In genomic region chr8:69272435-69272834, GRCm38 (mm10) we compare ENCODE assay signal across 26 mouse cellular contexts. TPM values are rescaled to one million over a fixed set of nuclear protein-coding genes. Genes with fewer than 3 reads are reported as not detected.
DNase-seq lines count a peak whose midpoint lies in the region; ATAC-seq and TF ChIP-seq lines count a peak whose summit lies in the region.
"Had no signal": no experiment of that assay in that cellular context is flagged by ENCODE, and none has a peak within 500 bp of the region (broad histone marks: within the 10 kb centered on the region; RNA-seq: fewer than 3 reads in every experiment).

No protein-coding gene starts in this region.

- ATAC-seq in midbrain, embryonic 11.5 days (ENCODE audit: low FRiP score), result no peak
- no peak for ATAC-seq in midbrain, postnatal 0 days (ENCODE audit: low FRiP score)
- ATAC-seq: activated CD4-positive, CD25-positive, alpha-beta regulatory T cell, adult 4 months; forebrain, embryonic 14.5 days; forebrain, postnatal 0 days; hindbrain, embryonic 16.5 days; inflammation-experienced regulatory T-cells, adult 6 months; intestine, embryonic 16.5 days had no signal

- no peak overlapping the region for H3K4me3 ChIP-seq in midbrain, embryonic 11.5 days (ENCODE audit: low read depth, low read length)
- H3K4me3 ChIP-seq in midbrain, postnatal 0 days (ENCODE audit: low read depth, low read length), result no peak overlapping the region
- peak overlapping the region; percentile 49 to 78 (median 63) for H3K4me3 ChIP-seq in CH12.LX (replicated peaks in 1 of 3; ENCODE audit: low read depth in 2 of 3, low read length in 2 of 3, poor library complexity in 1 of 3)
- H3K4me3 ChIP-seq: embryonic facial prominence, embryonic 15.5 days; gastrocnemius, adult 2 months; hindbrain, embryonic 10.5 days; hindbrain, embryonic 13.5 days had no signal

- H3K79me2 ChIP-seq in CH12.LX (replicated peaks; ENCODE audit: control insufficient read depth, extremely low read depth, insufficient read depth, poor library complexity, severe bottlenecking), result peaks cover 55% of the 10 kb centered on the region

- H3K4me2 ChIP-seq in midbrain, embryonic 11.5 days, result no peak overlapping the region
- no peak overlapping the region for H3K4me2 ChIP-seq in midbrain, postnatal 0 days (ENCODE audit: low read depth, low read length, poor library complexity, severe bottlenecking)
- peak overlapping the region; percentile 76 for H3K4me2 ChIP-seq in CH12.LX (ENCODE audit: insufficient read depth, low read depth, poor library complexity, severe bottlenecking)
- H3K4me2 ChIP-seq: embryonic facial prominence, embryonic 15.5 days; heart, embryonic 11.5 days had no signal

- H3K27ac ChIP-seq in midbrain, embryonic 11.5 days (ENCODE audit: low read depth, low read length), result no peak overlapping the region
- no peak overlapping the region for H3K27ac ChIP-seq in midbrain, postnatal 0 days (ENCODE audit: low read depth, low read length)
- peak overlapping the region; percentile 88 for H3K27ac ChIP-seq in CH12.LX (ENCODE audit: insufficient read depth, low read depth)
- H3K27ac ChIP-seq: embryonic facial prominence, embryonic 12.5 days; embryonic facial prominence, embryonic 15.5 days; gastrocnemius, adult 2 months; hindbrain, embryonic 10.5 days; hindbrain, embryonic 13.5 days had no signal

- WGBS in midbrain, embryonic 11.5 days, result 93% methylated on average over 6 of the region's 6 CpGs
- WGBS in midbrain, postnatal 0 days, result 94% methylated on average over 6 of the region's 6 CpGs

- dilution Hi-C loops in CH12.LX (cut with MboI; ENCODE audit: extremely low pct_ligation_motif_present, extremely low pct_unique_long_range_greater_than_20kb, low sequenced_read_pairs), result no loop called here

- TF ChIP-seq RAD21 in CH12.LX (IDR thresholded peaks at IDR 0.05; ENCODE audit: low read depth, low read length), result no peak; the same call in 1 of the 2 replicates

- no peak overlapping the region for H3K9ac ChIP-seq in midbrain, embryonic 11.5 days (ENCODE audit: low read length)
- H3K9ac ChIP-seq in midbrain, postnatal 0 days (replicated peaks; ENCODE audit: low read length, poor library complexity, severe bottlenecking), result no peak overlapping the region
- H3K9ac ChIP-seq in CH12.LX (ENCODE audit: insufficient read depth, low read depth), result peak overlapping the region; percentile 28; the same call in 1 of the 2 replicates
- H3K9ac ChIP-seq: embryonic facial prominence, embryonic 12.5 days; embryonic facial prominence, embryonic 15.5 days; hindbrain, embryonic 13.5 days had no signal

- no peak for TF ChIP-seq CTCF in midbrain, postnatal 0 days (IDR thresholded peaks at IDR 0.05)
- no peak for TF ChIP-seq CTCF in CH12.LX (conservative IDR thresholded peaks at IDR 0.05 in 1 of 2, IDR thresholded peaks at IDR 0.05 in 1 of 2; ENCODE audit: low read depth in 2 of 2, low read length in 2 of 2)

- H3K4me1 ChIP-seq in midbrain, embryonic 11.5 days (ENCODE audit: control insufficient read depth, insufficient read depth, low read length), result peaks cover 2% of the 10 kb centered on the region; the same call in 1 of the 2 replicates
- no peaks in the 10 kb centered on the region for H3K4me1 ChIP-seq in midbrain, postnatal 0 days (ENCODE audit: insufficient read depth, low read length)
- peaks cover 10 to 42% of the 10 kb centered on the region in 2 experiments for H3K4me1 ChIP-seq in CH12.LX (ENCODE audit: control insufficient read depth in 1 of 2, insufficient read depth in 2 of 2)
- H3K4me1 ChIP-seq: embryonic facial prominence, embryonic 12.5 days had no signal

- DNase-seq in midbrain, embryonic 11.5 days (ENCODE audit: low spot score, missing footprints), result peak; percentile 60
- no peak for DNase-seq in midbrain, postnatal 0 days (ENCODE audit: low spot score)
- peak; percentile 64 for DNase-seq in A20 (ENCODE audit: low read depth, low spot score)
- peak; percentile 74 for DNase-seq in CH12.LX (ENCODE audit: extremely low read depth)
- no peak for DNase-seq in adrenal gland, adult 18-20 months (ENCODE audit: low spot score in 2 of 2)
- DNase-seq in Muller cell, postnatal 12 days (ENCODE audit: inconsistent ontology term), result no peak
- DNase-seq: adrenal gland, postnatal 10 days; B cell, adult 2 months; cerebellum, adult 11 months; cerebellum, adult 2 months; cerebellum, adult 9-11 months; cerebellum, postnatal 25 days; forebrain, postnatal 0 days; gastrocnemius, adult 2 months; gastrocnemius, postnatal 14 days; heart, adult 11 months had no signal

- peaks cover 5% of the 10 kb centered on the region; the same call in 1 of the 2 replicates for H3K36me3 ChIP-seq in midbrain, embryonic 11.5 days (ENCODE audit: control insufficient read depth, insufficient read depth, low read length)
- no peaks in the 10 kb centered on the region for H3K36me3 ChIP-seq in midbrain, postnatal 0 days (ENCODE audit: insufficient read depth, low read length)
- peaks cover 27 to 38% of the 10 kb centered on the region in 2 experiments for H3K36me3 ChIP-seq in CH12.LX (replicated peaks in 1 of 2; ENCODE audit: control insufficient read depth in 1 of 2, insufficient read depth in 1 of 2, low read length in 1 of 2)
- H3K36me3 ChIP-seq: embryonic facial prominence, embryonic 15.5 days had no signal

- in situ Hi-C loops in CH12.LX (cut with MboI; ENCODE audit: low pct_ligation_motif_present, low pct_unique_long_range_greater_than_20kb, low sequenced_read_pairs), result no loop called here

- TF ChIP-seq POLR2A in CH12.LX (IDR thresholded peaks at IDR 0.05; ENCODE audit: low read depth, low read length), result no peak

- no peaks in the 10 kb centered on the region for H3K27me3 ChIP-seq in midbrain, embryonic 11.5 days (ENCODE audit: control insufficient read depth, insufficient read depth, low read length)
- no peaks in the 10 kb centered on the region for H3K27me3 ChIP-seq in midbrain, postnatal 0 days (ENCODE audit: insufficient read depth, low read length)
- H3K27me3 ChIP-seq in CH12.LX (replicated peaks), result no peaks in the 10 kb centered on the region
- H3K27me3 ChIP-seq: embryonic facial prominence, embryonic 12.5 days; embryonic facial prominence, embryonic 15.5 days; hindbrain, embryonic 13.5 days had no signal

- peak; percentile 78 for TF ChIP-seq EP300 in CH12.LX (IDR thresholded peaks at IDR 0.05; ENCODE audit: low read length)

- H3K9me3 ChIP-seq in midbrain, embryonic 11.5 days (ENCODE audit: control insufficient read depth, low read length), result peaks cover 2% of the 10 kb centered on the region; the same call in 1 of the 2 replicates
- H3K9me3 ChIP-seq in midbrain, postnatal 0 days (ENCODE audit: low read length), result peaks cover 20% of the 10 kb centered on the region; the same call in 1 of the 2 replicates
- H3K9me3 ChIP-seq in CH12.LX (replicated peaks; ENCODE audit: low read length), result peaks cover 24% of the 10 kb centered on the region
- H3K9me3 ChIP-seq: embryonic facial prominence, embryonic 15.5 days had no signal

TF ChIP-seq in CH12.LX, 34 proteins besides CTCF, POLR2A, EP300 and RAD21 (continues in another document):
- peak; percentile 92 for TF ChIP-seq MXI1 (IDR thresholded peaks at IDR 0.05; ENCODE audit: low read depth, low read length)
- peak; percentile 89 for TF ChIP-seq MAFK (IDR thresholded peaks at IDR 0.05; ENCODE audit: insufficient replicate concordance, low read length)
- peak; percentile 81 for TF ChIP-seq MEF2A (IDR thresholded peaks at IDR 0.05; ENCODE audit: borderline replicate concordance, low read depth, low read length)
- 0 out of 2 replicates have a peak, but pooled peaks have one; percentile 18 for TF ChIP-seq MAZ (IDR thresholded peaks at IDR 0.05; ENCODE audit: low read depth, low read length)
- TF ChIP-seq MAX (IDR thresholded peaks at IDR 0.05; ENCODE audit: low read length), result peak; percentile 59; the same call in 1 of the 2 replicates
- TF ChIP-seq IRF4 (IDR thresholded peaks at IDR 0.05; ENCODE audit: low read depth, low read length), result peak; percentile 88
- TF ChIP-seq PAX5 (IDR thresholded peaks at IDR 0.05; ENCODE audit: low read length), result no peak
- TF ChIP-seq GABPA (IDR thresholded peaks at IDR 0.05; ENCODE audit: insufficient replicate concordance, low read depth, low read length), result no peak
- TF ChIP-seq ZC3H11A (IDR thresholded peaks at IDR 0.05; ENCODE audit: low read depth, low read length), result no peak
- TF ChIP-seq POLR2AphosphoS2 (IDR thresholded peaks at IDR 0.05; ENCODE audit: low read depth, low read length), result no peak
- 0 out of 2 replicates have a peak, but pooled peaks have one; percentile 16 for TF ChIP-seq NRF1 (IDR thresholded peaks at IDR 0.05; ENCODE audit: low read depth, low read length)
- TF ChIP-seq NELFE (IDR thresholded peaks at IDR 0.05; ENCODE audit: low read depth, low read length), result no peak
- no peak for TF ChIP-seq CHD1 (IDR thresholded peaks at IDR 0.05; ENCODE audit: low read depth, low read length)
- TF ChIP-seq TBP (conservative IDR thresholded peaks at IDR 0.05; ENCODE audit: low read depth, low read length), result no peak
- TF ChIP-seq ZMIZ1 (IDR thresholded peaks at IDR 0.05; ENCODE audit: low read depth, low read length), result no peak
- TF ChIP-seq ELF1 (IDR thresholded peaks at IDR 0.05; ENCODE audit: low read depth, low read length), result no peak
- peak; percentile 96 for TF ChIP-seq ETS1 (conservative IDR thresholded peaks at IDR 0.05; ENCODE audit: low read depth, low read length)
- TF ChIP-seq E2F4 (IDR thresholded peaks at IDR 0.05; ENCODE audit: insufficient replicate concordance, low read depth, low read length), result no peak
- no peak for TF ChIP-seq RCOR1 (conservative IDR thresholded peaks at IDR 0.05; ENCODE audit: low read depth, low read length)
- peak; percentile 64 for TF ChIP-seq CHD2 (IDR thresholded peaks at IDR 0.05; ENCODE audit: low read length)
- TF ChIP-seq SIN3A (IDR thresholded peaks at IDR 0.05; ENCODE audit: low read length), result peak; percentile 93
- TF ChIP-seq TCF12 (IDR thresholded peaks at IDR 0.05; ENCODE audit: low read depth, low read length), result peak; percentile 74; the same call in 1 of the 2 replicates
- no peak for TF ChIP-seq UBTF (IDR thresholded peaks at IDR 0.05; ENCODE audit: low read depth, low read length)
- no peak for TF ChIP-seq JUN (IDR thresholded peaks at IDR 0.05; ENCODE audit: insufficient read depth, low read depth, low read length)
- no peak for TF ChIP-seq KAT2A (IDR thresholded peaks at IDR 0.05; ENCODE audit: insufficient replicate concordance, low read length)
- peak; percentile 40; the same call in 1 of the 2 replicates for TF ChIP-seq ZNF384 (IDR thresholded peaks at IDR 0.05; ENCODE audit: low read depth, low read length)

RNA-seq across cellular contexts. Expression of gene D130040H23Rik, which starts 1.6 kb away (rescaled TPM):
- polyA plus RNA-seq in midbrain, embryonic 11.5 days (2014; fragmentation: Nextera tagmentation; extraction: Ambion mirVana), result 5.1 and 6.6 TPM in 2 replicates
- total RNA-seq in midbrain, postnatal 0 days (2014; rRNA removed), result 10.5 and 14.7 TPM in 2 replicates
- polyA plus RNA-seq in midbrain, postnatal 0 days (2015; fragmentation: Nextera tagmentation; extraction: Ambion mirVana), result 6.5 and 7.3 TPM in 2 replicates
- 12.7 and 14.4 TPM in 2 replicates for total RNA-seq in CH12.LX (2012; rRNA removed)
- total RNA-seq in CH12.LX (2014; rRNA removed), result 26.6 and 31.4 TPM in 2 replicates
- 20.1 and 21.6 TPM in 2 replicates for polyA plus RNA-seq in CH12.LX (2012; ENCODE audit: insufficient read length, low read depth)
- total RNA-seq in adrenal gland, adult 18-20 months (2021), result 1 to 10 TPM; 1.9 to 5.3 TPM

Comparison
In these comparisons a context has a peak if more than half of its experiments do, and no peak if none do; other contexts are left out.
1. DNase-seq: peak in midbrain, embryonic 11.5 days (single experiment), A20 (single experiment) and CH12.LX (single experiment); none in midbrain, postnatal 0 days (single experiment), adrenal gland, adult 18-20 months (0 of 2) and Muller cell, postnatal 12 days (single experiment).
2. H3K4me3 ChIP-seq: peak in CH12.LX (3 of 3); none in midbrain, embryonic 11.5 days (single experiment) and midbrain, postnatal 0 days (single experiment).